Mouse (Mus musculus) kidney, adult 2 months (tissue): ENCODE measurements around the gene Pink1.

ENCODE experiments used
- CTCF ChIP-seq: fragments of 200-500 bp; conservative IDR thresholded peaks from 2 replicates; pipeline ENCODE4 v1.5.1; 2011; ENCODE audit warnings: low read depth, mild to moderate bottlenecking, control low read depth, low read length, moderate library complexity, mixed read lengths; ENCODE audit not compliant: insufficient read depth, insufficient read length
- POLR2A ChIP-seq: fragments of 200-500 bp; IDR thresholded peaks from one replicate; pipeline ENCODE4 v1.6.1; 2011; ENCODE audit warnings: low read depth, low read length, control low read depth

- TF ChIP-seq POLR2A: no peak
- no peak for TF ChIP-seq CTCF
Measured at GRCm38 (mm10) chr4:138293949-138294550, 32.1 kb downstream of the Pink1 start.
